Mouse (Mus musculus) limb, embryonic 11.5 days (tissue): ENCODE data around the gene Gm382. TPM values are rescaled to one million over a fixed set of nuclear protein-coding genes. Genes with fewer than 3 reads are reported as not detected.

Source experiments
- ATAC-seq: fragments of 200-750 bp; cut with Nextera tagmentation; 2 replicates; pipeline ENCODE4 v1.8.0; 2017; ENCODE audit warnings: low read depth; ENCODE audit not compliant: insufficient number of reproducible peaks, low FRiP score, low TSS enrichment
- DNase-seq: peaks from one replicate; pipeline ENCODE4 v3.0.0-alpha.2; 2015; ENCODE audit warnings: low spot score
- H3K27ac ChIP-seq: fragments of 300-500 bp; sonication (generic); replicated peaks from 2 replicates; pipeline ENCODE4 v1.5.1; 2014; ENCODE audit warnings: low read depth, mild to moderate bottlenecking, low read length
- H3K27me3 ChIP-seq: fragments of 300-500 bp; sonication (generic); 2 replicates; pipeline ENCODE4 v1.6.1; 2014; ENCODE audit warnings: mild to moderate bottlenecking, low read length, mixed read lengths; ENCODE audit not compliant: control insufficient read depth, insufficient read depth
- H3K36me3 ChIP-seq: fragments of 300-500 bp; sonication (generic); 2 replicates; pipeline ENCODE4 v1.6.1; 2014; ENCODE audit warnings: mild to moderate bottlenecking, low read length, moderate library complexity, mixed read lengths; ENCODE audit not compliant: control insufficient read depth, insufficient read depth
- H3K4me1 ChIP-seq: fragments of 300-500 bp; sonication (generic); 2 replicates; pipeline ENCODE4 v1.6.1; 2014; ENCODE audit warnings: low read length, mixed read lengths; ENCODE audit not compliant: control insufficient read depth, insufficient read depth
- H3K4me2 ChIP-seq: fragments of 300-500 bp; sonication (generic); 2 replicates; pipeline ENCODE4 v1.6.1; 2014; ENCODE audit warnings: low read depth, mild to moderate bottlenecking, moderate library complexity; ENCODE audit not compliant: severe bottlenecking
- H3K4me3 ChIP-seq: fragments of 300-500 bp; sonication (generic); 2 replicates; pipeline ENCODE4 v1.5.1; 2014; ENCODE audit warnings: low read depth, low read length
- H3K9ac ChIP-seq: fragments of 300-500 bp; sonication (generic); 2 replicates; pipeline ENCODE4 v1.6.1; 2014; ENCODE audit warnings: mild to moderate bottlenecking, low read length
- H3K9me3 ChIP-seq: fragments of 300-500 bp; sonication (generic); 2 replicates; pipeline ENCODE4 v1.6.1; 2016; ENCODE audit warnings: low read length; ENCODE audit not compliant: control insufficient read depth
- WGBS: fragments of 180-500 bp; shearing (Covaris S2); extraction: QIAGEN DNeasy Blood & Tissue Kit; methylation state at CpG from one replicate; pipeline ENCODE4 v1.1.7; 2014; 5-methylcytosine and 5-hydroxymethylcytosine counted together
- polyA plus RNA-seq: library from polyadenylated mRNA; unstranded; fragments of >200 nt; fragmentation: Nextera tagmentation; extraction: Ambion mirVana; gene quantifications from 2 replicates; pipeline ENCODE4 v1.2.1, GENCODE M21; 2014

The Gm382 gene
- not detected in 2 replicates for polyA plus RNA-seq

DNA sequence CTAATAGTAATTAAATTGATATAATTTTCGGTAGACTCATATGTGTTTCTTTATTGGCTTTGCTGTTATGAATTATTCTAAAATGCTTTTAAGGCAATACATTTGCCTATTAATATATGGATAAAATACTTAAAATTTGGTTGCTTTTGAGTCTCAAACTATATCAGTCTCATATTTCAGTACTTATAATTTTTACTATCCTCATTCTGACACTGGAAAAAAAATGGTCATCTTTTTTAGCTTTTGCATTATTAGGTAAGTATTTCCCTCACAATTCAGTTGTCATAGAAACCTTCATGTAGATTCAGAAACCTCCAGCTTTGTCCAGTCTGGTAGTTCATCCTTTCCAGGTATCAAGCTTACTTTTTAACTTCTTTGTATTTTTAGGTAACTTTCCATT is at the start of gene Gm382:
Gene Gm382 (plus strand): TSS at position 301 of the 400 bp plus-strand sequence.
- H3K9me3 ChIP-seq, result no peaks in the 10 kb centered on the region
- H3K4me1 ChIP-seq, result no peaks in the 10 kb centered on the region
- H3K36me3 ChIP-seq, result no peaks in the 10 kb centered on the region
- no peak within 1 kb of the TSS for H3K9ac ChIP-seq
- H3K4me2 ChIP-seq, result no peak within 1 kb of the TSS
- WGBS, result 89% methylated on average over 1 of the region's 1 CpGs
- H3K27me3 ChIP-seq, result no peaks in the 10 kb centered on the region
- H3K27ac ChIP-seq, result no peak within 1 kb of the TSS
- no peak for ATAC-seq
- H3K4me3 ChIP-seq, result no peak within 1 kb of the TSS
- no peak for DNase-seq

GRCm38 (mm10) chrX:127070179-127070578 is 30.4 kb downstream of the Gm382 start:
- H3K36me3 ChIP-seq, result no peaks in the 10 kb centered on the region
- H3K4me2 ChIP-seq, result no peak overlapping the region
- no peaks in the 10 kb centered on the region for H3K27me3 ChIP-seq
- 88% methylated on average over 2 of the region's 2 CpGs for WGBS
- no peak overlapping the region for H3K4me3 ChIP-seq
- no peaks in the 10 kb centered on the region for H3K4me1 ChIP-seq
- H3K9ac ChIP-seq, result no peak overlapping the region
- H3K9me3 ChIP-seq, result no peaks in the 10 kb centered on the region
- H3K27ac ChIP-seq, result no peak overlapping the region
- no peak for ATAC-seq
- DNase-seq, result no peak

DNA sequence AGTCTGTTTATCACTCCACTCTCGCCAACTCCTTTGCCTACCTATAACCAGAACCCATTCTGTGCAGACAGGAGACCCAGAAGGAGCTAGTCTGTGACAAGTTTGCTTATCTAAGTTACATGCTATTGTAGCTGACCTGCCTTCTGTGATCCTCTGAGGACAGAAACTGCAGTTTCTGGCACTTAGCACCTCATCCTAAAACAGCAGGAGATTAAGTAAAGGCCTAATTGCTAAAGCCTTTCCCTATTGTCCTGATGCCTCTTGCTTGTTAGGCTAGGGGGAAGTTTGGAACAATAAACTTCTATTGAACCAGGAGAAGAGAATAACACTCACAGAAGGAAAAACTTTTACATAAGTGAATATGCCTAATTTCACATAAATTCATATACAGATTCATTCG is 51.5 kb downstream of the Gm382 start:
- Histone ChIP-seq H3K36me3 (no peaks in the 10 kb centered on the region), H3K9me3 (no peaks in the 10 kb centered on the region), H3K4me2 (no peak overlapping the region), H3K9ac (no peak overlapping the region), H3K27ac (no peak overlapping the region), H3K27me3 (no peaks in the 10 kb centered on the region), H3K4me1 (no peaks in the 10 kb centered on the region), H3K4me3 (no peak overlapping the region)
- WGBS, result 83% methylated on average over 2 of the region's 2 CpGs
- DNase-seq, result no peak
- no peak for ATAC-seq

GRCm38 (mm10) chrX:127093036-127093435 is 53.3 kb downstream of the Gm382 start:
- no peak overlapping the region for H3K4me3 ChIP-seq
- H3K4me1 ChIP-seq, result no peaks in the 10 kb centered on the region
- no peak for ATAC-seq
- no peak for DNase-seq
- H3K9me3 ChIP-seq, result no peaks in the 10 kb centered on the region
- H3K27me3 ChIP-seq, result no peaks in the 10 kb centered on the region
- no peaks in the 10 kb centered on the region for H3K36me3 ChIP-seq
- no peak overlapping the region for H3K4me2 ChIP-seq
- no peak overlapping the region for H3K27ac ChIP-seq
- no peak overlapping the region for H3K9ac ChIP-seq

- Histone ChIP-seq H3K27me3 (no peaks in the 10 kb centered on the region), H3K4me3 (no peak overlapping the region), H3K4me1 (no peaks in the 10 kb centered on the region), H3K27ac (no peak overlapping the region), H3K9ac (no peak overlapping the region), H3K9me3 (no peaks in the 10 kb centered on the region), H3K4me2 (no peak overlapping the region), H3K36me3 (no peaks in the 10 kb centered on the region)
- no peak for DNase-seq
- WGBS, result 90% methylated on average over 3 of the region's 3 CpGs
- no peak for ATAC-seq
Measured at GRCm38 (mm10) chrX:127093961-127094360, 54.2 kb downstream of the Gm382 start.

DNA sequence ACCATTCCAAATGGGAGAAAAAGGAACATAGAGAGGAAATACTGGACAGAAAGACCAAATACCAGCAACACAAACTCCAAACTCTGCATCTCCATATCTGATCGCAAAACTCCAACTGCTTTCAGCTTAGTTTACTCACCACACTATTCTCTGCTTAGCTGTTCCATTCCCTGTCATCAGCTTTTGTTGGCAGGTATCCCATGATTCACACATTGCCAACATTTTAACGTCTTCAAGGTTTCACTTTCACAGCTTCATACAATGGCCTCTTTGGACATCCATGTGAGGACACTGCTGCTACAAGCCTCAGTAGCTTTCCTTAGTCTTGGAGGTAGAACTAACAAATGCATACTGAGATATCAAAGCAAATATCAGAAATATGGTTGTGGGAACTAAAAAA is 64.6 kb downstream of the Gm382 start:
- Histone ChIP-seq H3K36me3 (no peaks in the 10 kb centered on the region), H3K4me2 (no peak overlapping the region), H3K27ac (no peak overlapping the region), H3K9ac (no peak overlapping the region), H3K4me1 (no peaks in the 10 kb centered on the region), H3K27me3 (no peaks in the 10 kb centered on the region), H3K4me3 (no peak overlapping the region), H3K9me3 (no peaks in the 10 kb centered on the region)
- DNase-seq (no peak), ATAC-seq (no peak)
- WGBS, result 81% methylated on average over 2 of the region's 2 CpGs

Other genes starting within 250 kb of the Gm382 start
- not detected in 2 replicates for gene 4932411N23Rik, start 224.1 kb upstream of the Gm382 start, polyA plus RNA-seq